Mouse (Mus musculus): ENCODE measurements at regions not wholly inside any gene's neighbourhood (a gene's known extent, or its start where the extent isn't known, plus 50 kb on each side); places are given as distances from the start of the nearest gene placed in this dataset.

GRCm38 (mm10) chr4:24019178-24020104 is 476.8 kb upstream of the Mms22l start:
- no peak for DNase-seq

Measured in cerebellum, adult 9-10 months (tissue).